ENCODE assay signal across 13 mouse cellular contexts in genomic region chr6:53624455-53625276, GRCm38 (mm10).
DNase-seq lines count a peak whose midpoint lies in the region; ATAC-seq and TF ChIP-seq lines count a peak whose summit lies in the region.
"Had no signal": no experiment of that assay in that cellular context is flagged by ENCODE, and none has a peak within 500 bp of the region (broad histone marks: within the 10 kb centered on the region; RNA-seq: fewer than 3 reads in every experiment).

No protein-coding gene starts in this region.

- H3K9ac ChIP-seq in hindbrain, postnatal 0 days (replicated peaks; ENCODE audit: low read length) = no peak overlapping the region

- ATAC-seq in frontal cortex, adult (ENCODE audit: low TSS enrichment) = peak; percentile 72
- ATAC-seq in hindbrain, postnatal 0 days = peak; percentile 47; the same call in 1 of the 2 replicates
- ATAC-seq in erythroid progenitor cell, adult 5-6 weeks (replicated peaks; ENCODE audit: low FRiP score, poor library complexity, severe bottlenecking) = no peak
- ATAC-seq: intestine, embryonic 16.5 days had no signal

- H3K4me2 ChIP-seq in hindbrain, postnatal 0 days (ENCODE audit: low read depth, low read length) = no peak overlapping the region

- peaks cover 24% of the 10 kb centered on the region for H3K27me3 ChIP-seq in forebrain, embryonic 10.5 days (ENCODE audit: poor library complexity, severe bottlenecking)
- no peaks in the 10 kb centered on the region for H3K27me3 ChIP-seq in hindbrain, postnatal 0 days (ENCODE audit: insufficient read depth, low read length)

- 19% methylated on average over 15 of the region's 15 CpGs for WGBS in forebrain, embryonic 10.5 days
- 43% methylated on average over 15 of the region's 15 CpGs for WGBS in hindbrain, postnatal 0 days

- no peak for DNase-seq in frontal cortex, postnatal 25 days (ENCODE audit: low spot score in 2 of 2)
- DNase-seq in forebrain, embryonic 10.5 days (ENCODE audit: extremely low spot score, low spot score) = peak; percentile 30
- peak; percentile 58 for DNase-seq in hindbrain, postnatal 0 days (ENCODE audit: low spot score)
- DNase-seq in retina, adult 2 months (ENCODE audit: low read depth, low spot score) = peak; percentile 22
- no peak for DNase-seq in cerebellum, postnatal 36 days
- DNase-seq in adrenal gland, postnatal 14 days = no peak
- DNase-seq: gastrocnemius, postnatal 25 days; left cerebral cortex, postnatal 4 days had no signal

- H3K36me3 ChIP-seq in forebrain, embryonic 10.5 days (replicated peaks) = no peaks in the 10 kb centered on the region
- H3K36me3 ChIP-seq in hindbrain, postnatal 0 days (ENCODE audit: insufficient read depth, low read length) = no peaks in the 10 kb centered on the region

- H3K4me1 ChIP-seq in forebrain, embryonic 10.5 days = peaks cover 55% of the 10 kb centered on the region
- H3K4me1 ChIP-seq in hindbrain, postnatal 0 days (ENCODE audit: insufficient read depth, low read length) = no peaks in the 10 kb centered on the region

- no peak for TF ChIP-seq CTCF in hindbrain, postnatal 0 days (IDR thresholded peaks at IDR 0.05; ENCODE audit: low read depth)

- H3K9me3 ChIP-seq in forebrain, embryonic 10.5 days = no peaks in the 10 kb centered on the region
- H3K9me3 ChIP-seq in hindbrain, postnatal 0 days (ENCODE audit: low read length) = no peaks in the 10 kb centered on the region

- peak overlapping the region; percentile 81 for H3K27ac ChIP-seq in forebrain, embryonic 10.5 days
- H3K27ac ChIP-seq in hindbrain, postnatal 0 days = 0 out of 2 replicates have a peak overlapping the region, but pooled peaks have one; percentile 29

- peak overlapping the region; percentile 32 for H3K4me3 ChIP-seq in forebrain, embryonic 10.5 days
- H3K4me3 ChIP-seq in hindbrain, postnatal 0 days (ENCODE audit: low read length) = no peak overlapping the region
- H3K4me3 ChIP-seq: erythroblast, embryonic 14.5 days; myocyte had no signal

Comparison
In these comparisons a context has a peak if more than half of its experiments do, and no peak if none do; other contexts are left out.
1. DNase-seq: peak in forebrain, embryonic 10.5 days (single experiment), hindbrain, postnatal 0 days (single experiment) and retina, adult 2 months (single experiment); none in frontal cortex, postnatal 25 days (0 of 2), cerebellum, postnatal 36 days (0 of 2) and adrenal gland, postnatal 14 days (single experiment).